Mouse (Mus musculus) kidney, postnatal 25 days (tissue): ENCODE measurements at regions not wholly inside any gene's neighbourhood (a gene's known extent, or its start where the extent isn't known, plus 50 kb on each side); places are given as distances from the start of the nearest gene placed in this dataset.
A peak's percentile ranks its signal among the peaks of the same experiment; 100 is the strongest.

Experiments used
- DNase-seq, 2 experiments: peaks; one replicate each; pipeline ENCODE4 v3.0.0; 2021; ENCODE audit warnings: mixed read lengths in 2 of 2

DNA sequence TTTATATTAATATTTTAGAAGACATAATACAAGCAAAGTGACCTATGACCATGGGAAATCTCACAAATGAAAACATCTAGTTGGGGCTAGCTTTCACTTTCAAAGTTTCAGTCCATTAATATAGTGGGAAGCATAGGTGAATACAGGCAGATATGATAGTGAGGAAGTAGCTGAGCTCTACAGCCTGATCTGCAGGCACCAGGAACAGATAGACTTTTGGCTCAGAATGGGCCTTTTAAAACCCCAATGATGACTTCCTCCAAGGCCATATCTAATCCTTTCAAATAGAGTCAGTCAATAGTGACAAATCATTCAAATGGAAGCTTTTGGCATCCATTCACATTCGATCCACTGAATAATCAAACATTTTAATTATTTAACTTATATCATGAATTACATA lies 581.6 kb upstream of the Pcdh17 start:
- DNase-seq: no peak

DNA sequence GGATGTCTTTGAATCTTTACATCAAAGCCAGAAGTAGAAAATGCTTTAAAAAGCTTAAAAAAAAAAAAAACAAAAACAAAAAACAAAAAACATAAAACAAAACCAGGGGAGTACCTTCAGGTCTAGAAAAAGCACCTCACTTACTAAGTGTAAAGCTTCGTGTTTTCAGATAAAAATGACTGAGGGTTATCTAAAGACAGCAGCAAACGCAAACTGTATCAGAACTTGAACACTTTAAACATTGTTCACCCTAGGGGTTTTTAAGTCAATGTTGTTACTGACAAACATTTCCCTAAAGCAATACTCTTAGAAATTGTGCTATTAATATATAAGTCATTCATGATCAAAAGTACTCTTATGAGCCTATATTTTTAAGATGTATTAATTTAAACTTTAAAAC lies 580.7 kb upstream of the Pcdh17 start:
- DNase-seq: no peak

DNA sequence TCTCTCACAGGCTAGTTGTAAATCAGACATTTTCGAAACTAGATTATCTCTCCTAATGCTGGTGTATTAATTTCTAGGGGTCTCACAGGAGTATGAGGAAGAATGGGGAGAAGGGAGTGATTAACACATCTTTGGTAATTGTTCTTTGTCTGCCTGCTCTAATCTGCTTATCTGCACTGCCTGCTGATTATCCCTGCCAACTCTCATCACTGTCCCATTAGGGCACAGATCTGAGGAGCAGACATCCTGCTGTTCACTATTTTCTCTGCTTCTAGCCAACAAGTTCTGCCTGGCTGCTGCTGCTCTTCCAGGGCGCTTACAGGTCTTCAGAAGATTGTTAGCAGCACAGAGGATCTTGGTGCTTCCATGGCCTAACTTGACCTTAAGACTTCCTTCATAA lies 557.0 kb upstream of the Pcdh17 start:
- DNase-seq: no peak

DNA sequence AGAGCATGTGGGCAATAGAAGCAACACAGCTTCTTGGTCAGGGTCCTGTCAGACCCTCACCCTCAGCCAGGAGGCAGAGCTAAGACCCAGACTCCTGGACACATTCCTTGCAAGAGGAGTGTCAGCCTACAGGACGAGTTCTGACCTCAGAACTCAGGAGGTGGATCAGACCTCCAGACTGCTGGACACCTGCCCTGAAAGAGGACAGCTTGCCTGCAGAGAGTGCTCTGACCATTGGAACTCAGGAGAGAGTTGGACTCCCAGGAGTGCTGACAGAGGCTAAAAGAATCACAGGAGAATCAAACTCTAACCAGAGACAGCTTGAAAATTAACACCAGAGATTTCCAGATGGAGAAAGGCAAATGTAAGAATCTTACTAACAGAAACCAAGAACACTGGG lies 542.7 kb upstream of the Pcdh17 start:
- DNase-seq: peak; percentile 16 to 55

DNA sequence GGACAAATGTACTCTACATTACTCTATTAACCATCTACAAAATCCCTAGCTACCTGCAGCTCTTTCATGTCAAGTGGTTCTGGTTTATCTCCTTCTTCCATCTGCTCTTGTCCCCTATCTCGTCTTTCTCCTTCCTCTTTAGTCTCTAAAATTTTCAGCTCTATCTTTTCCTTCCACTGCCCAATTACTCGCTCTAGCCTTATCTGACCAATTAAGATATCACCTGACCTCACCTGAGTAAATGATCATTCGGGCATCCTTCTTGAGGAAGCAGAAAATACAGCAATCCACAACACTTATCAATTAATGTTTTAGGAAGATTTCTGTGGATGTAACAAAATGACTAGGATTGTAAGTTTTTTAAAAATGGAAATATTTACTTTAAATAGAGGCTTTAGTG lies 500.3 kb upstream of the Pcdh17 start:
- no peak for DNase-seq

DNA sequence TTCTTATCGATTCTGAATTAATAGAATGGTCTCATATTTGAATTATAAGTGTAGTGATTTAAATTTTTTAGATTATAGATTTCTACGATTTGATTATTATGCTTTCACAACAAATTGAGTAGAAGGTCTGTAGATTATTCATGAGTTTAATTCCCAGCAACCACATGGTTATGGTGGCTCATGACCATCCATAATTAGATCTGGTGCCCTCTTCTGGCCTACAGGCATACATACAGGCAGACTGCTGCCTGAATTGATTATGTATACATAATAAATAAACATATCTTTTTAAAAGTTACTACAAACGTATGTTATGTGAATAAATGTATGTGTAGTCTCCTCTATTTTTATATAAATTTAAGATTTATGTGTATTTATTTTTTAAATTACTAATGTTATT lies 499.2 kb upstream of the Pcdh17 start:
- no peak for DNase-seq

DNA sequence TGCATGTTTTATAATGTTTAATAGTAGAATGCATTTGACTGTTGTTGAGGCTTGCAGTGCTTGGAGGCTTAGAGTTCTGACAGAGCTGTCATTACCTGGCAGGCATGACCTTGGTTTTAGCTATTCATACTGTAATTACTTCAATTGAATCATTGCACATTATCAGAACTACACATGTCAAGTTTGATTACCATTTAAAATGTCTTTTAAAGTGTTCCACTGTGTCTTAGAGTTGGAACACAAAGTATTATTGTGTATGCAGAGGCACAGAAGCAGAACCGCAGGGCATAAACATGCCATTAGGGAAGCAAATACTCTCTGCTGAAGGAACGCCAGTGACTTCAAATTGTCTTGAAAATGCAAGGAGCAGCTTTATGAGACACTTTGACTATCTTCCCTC lies 493.7 kb upstream of the Pcdh17 start:
- DNase-seq: no peak

DNA sequence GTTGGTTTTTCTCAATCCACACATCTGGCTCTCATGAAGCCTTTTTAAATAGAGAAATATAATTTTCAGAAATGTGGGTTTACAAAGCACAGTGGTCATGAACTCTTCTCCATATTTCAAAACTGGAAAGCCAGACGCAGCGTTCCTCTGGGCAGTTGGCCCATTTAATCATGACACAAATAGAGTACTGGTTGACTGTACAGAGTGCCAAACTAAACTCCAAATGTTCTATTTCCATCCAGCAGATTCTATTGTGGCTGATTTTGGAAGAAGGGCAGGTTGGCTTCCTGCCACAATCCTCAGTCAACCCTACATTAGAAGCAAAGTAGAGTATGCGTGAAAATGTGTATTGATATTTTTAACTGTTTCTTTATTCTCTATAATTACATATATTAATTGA lies 484.3 kb upstream of the Pcdh17 start:
- DNase-seq: peak in 1 of 2 experiments; percentile 4

DNA sequence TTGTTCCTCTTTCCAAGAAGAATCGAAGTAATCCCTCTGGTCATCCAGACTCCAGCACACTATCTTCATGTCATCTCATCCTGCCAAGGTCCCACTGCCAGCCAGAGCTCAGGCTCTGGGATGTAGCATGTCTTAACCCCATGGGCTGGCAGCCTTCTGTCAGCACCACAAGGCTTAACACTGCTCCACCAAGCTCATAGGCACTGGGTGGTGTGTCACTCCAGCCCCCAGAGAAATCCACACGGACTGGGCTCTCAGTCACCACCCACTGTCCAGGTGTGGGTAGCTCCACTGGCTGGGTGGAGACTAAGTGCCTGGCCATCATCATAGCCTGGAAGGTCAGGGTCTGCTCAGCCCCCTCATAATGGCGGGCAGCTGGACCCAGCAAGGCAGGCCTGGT lies 459.8 kb upstream of the Pcdh17 start:
- DNase-seq: no peak
